Mouse (Mus musculus): ENCODE data around the gene Msh6. TPM values are rescaled to one million over a fixed set of nuclear protein-coding genes. Genes with fewer than 3 reads are reported as not detected.

The Msh6 gene
- 14.5 and 15.7 TPM in 2 replicates for polyA plus RNA-seq (2015; fragmentation: Nextera tagmentation; extraction: Ambion mirVana)

DNA sequence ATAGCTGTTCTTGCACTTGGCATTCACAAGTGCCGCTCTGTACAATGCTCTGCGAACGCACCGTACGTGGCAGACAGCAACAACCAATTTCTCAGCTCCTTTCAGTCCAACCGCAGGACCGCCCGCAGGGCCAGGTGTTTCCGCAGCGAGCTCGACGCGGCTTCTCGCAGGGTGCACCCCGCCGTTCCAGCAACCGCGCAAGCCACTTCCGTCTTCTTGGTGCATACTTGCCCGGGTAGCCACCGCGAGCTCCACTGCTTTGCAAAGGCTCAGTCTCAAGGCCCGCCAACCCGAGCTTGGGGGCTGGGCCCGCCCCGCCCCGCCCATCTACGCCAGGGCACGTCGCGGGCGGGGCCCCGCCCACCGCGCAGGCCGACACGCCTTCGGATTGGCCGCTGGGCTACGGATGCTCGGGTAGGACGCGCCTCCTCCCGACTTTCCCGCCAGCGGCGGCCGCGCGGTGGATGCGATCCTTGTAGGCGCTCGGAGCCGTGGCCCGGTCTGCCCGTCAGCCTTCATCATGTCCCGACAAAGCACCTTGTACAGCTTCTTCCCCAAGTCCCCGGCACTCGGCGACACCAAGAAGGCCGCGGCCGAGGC lies at the start of gene Msh6:
Msh6 (plus strand) TSS at position 434 of the 600 bp plus-strand sequence.

Other genes starting within 250 kb of the Msh6 start
- 4.9 and 6.0 TPM in 2 replicates for gene Kcnk12, start 177.1 kb upstream of the Msh6 start, polyA plus RNA-seq (2015; fragmentation: Nextera tagmentation; extraction: Ambion mirVana)
- gene Rpl36-ps4, start 54.1 kb upstream of the Msh6 start, polyA plus RNA-seq (2015; fragmentation: Nextera tagmentation; extraction: Ambion mirVana) = not detected in 2 replicates
- 24.4 and 25.6 TPM in 2 replicates for gene Fbxo11, start 90.2 kb downstream of the Msh6 start, polyA plus RNA-seq (2015; fragmentation: Nextera tagmentation; extraction: Ambion mirVana)

Data from neural tube, postnatal 0 days (tissue).